Mouse (Mus musculus) lung, postnatal 25 days (tissue): ENCODE data around the gene Cited2.

Source experiments
- DNase-seq: peaks from one replicate; pipeline ENCODE4 v3.0.0; 2022; ENCODE audit warnings: low spot score

Gene Cited2

DNA sequence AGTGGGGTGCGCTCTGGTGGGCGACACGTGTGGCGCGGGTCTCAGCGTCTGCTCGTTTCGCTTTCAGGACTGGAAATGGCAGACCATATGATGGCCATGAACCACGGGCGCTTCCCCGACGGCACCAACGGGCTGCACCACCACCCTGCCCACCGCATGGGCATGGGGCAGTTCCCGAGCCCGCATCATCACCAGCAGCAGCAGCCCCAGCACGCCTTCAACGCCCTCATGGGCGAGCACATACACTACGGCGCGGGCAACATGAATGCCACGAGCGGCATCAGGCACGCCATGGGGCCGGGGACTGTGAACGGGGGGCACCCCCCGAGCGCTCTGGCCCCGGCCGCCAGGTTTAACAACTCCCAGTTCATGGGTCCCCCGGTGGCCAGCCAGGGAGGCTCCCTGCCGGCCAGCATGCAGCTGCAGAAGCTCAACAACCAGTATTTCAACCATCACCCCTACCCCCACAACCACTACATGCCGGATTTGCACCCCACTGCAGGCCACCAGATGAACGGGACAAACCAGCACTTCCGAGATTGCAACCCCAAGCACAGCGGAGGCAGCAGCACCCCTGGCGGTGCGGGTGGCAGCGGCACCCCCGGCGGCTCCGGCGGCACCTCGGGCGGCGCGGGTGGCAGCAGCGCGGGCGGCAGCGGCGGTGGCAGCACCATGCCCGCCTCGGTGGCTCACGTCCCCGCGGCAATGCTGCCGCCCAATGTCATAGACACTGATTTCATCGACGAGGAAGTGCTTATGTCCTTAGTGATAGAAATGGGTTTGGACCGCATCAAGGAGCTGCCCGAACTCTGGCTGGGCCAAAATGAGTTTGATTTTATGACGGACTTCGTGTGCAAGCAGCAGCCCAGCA is 1.1 kb downstream of the Cited2 start:
- DNase-seq: peak; percentile 75

DNA sequence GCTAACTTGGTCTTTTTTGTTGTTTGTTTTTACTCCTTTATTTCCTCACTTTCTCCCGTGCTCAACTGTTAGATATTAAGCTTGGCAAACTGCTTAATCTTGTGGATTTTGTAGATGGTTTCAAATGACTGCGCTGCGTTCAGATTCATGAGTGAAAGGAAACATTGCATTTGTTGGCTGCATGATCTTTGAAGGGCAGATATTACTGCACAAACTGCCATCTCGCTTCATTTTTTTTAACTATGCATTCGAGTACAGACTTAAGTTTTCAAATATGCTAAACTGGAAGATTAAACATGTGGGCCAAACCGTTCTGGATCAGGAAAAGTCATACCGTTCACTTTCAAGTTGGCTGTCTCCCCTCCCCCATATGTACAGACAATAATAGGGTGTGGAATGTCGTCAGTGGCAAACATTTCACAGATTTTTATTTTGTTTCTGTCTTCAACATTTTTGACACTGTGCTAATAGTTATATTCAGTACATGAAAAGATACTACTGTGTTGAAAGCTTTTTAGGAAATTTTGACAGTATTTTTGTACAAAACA is 2.1 kb downstream of the Cited2 start:
- DNase-seq: no peak

DNA sequence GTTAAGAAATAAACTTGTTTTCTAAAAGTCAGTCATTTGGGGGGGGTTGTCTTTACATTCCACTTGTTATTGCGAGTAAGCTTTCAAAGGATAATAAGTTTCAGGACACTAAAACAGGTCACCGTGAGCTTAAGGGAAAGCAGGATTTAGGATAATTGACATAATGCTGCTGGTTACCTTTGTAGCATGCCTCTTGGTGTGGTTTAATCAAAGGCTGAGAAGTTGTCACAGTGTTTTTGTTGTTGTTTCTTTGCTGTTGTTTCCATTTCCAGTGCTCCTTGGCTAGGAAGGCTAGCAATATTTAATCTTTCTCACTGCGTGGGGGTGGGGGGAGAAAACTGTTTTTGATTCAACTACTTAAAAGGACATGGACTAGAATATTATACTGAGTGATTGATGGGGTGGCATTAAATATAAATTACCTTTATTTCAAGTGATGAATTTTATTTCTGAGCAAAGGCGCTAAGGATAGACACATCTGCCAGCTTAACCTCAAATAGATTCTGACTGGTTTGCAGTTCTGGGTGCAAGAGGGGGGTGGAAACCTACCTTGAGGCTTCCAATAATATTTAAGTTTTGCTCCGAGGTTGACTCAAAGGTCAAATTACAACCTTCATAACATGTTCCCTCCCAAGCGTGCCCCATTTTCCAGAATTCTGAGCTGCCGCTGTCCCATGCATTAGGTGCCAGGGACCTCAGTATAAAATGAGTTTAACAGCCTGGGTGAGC is 2.8 kb downstream of the Cited2 start:
- DNase-seq: no peak

DNA sequence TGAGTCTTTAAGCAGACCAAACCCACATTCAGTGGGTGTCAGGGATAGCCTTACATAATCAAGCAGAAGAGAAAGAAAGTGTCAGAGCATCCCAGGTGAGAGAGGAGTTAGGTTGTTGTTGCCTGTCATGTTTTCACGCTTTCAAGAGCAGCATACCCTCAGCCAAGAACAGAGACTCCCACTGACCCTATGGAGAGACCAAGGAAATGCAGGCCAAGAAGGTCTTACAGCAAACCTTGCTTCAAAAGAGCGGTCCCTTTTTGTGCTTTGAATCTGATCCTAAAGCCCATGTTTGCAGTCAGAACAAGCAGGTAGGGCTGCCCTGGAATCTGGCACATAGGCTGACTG is 3.3 kb downstream of the Cited2 start:
- DNase-seq: no peak

DNA sequence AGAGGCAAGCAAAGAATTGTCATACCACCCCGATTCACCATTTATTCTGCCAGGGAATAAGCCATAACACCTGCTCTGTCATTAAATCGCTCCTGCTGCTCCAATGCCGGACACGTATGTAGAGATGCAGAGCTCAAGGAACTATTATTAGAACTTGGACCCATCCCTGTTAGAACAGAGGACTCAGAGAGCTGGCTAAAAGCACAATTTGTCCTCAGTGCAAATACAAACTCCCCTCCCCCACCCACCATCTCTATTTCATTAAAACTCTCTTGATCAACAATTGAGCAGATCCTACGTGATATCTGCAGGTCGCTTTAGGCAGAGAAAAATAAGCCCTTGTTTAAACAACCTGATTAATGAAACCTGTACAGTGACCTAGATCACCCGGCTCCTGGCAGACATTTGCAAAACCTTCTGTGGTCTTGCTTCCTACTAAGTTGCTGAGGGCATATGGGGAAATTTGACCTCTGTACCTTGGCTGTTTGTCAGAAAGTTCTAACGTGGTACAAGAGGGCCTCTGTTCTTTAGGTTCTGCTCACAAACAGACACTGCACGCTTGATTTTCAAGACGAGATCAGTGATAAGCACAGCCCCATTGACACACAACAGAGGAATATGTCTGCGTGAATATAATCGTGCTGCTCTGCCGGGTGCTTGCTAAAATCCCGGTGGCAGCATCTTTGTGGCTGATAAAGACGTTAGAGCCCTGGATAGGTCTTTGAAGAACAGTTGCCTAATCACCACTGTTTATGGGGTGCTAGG is 4.3 kb downstream of the Cited2 start:
- peak; percentile 41 for DNase-seq

DNA sequence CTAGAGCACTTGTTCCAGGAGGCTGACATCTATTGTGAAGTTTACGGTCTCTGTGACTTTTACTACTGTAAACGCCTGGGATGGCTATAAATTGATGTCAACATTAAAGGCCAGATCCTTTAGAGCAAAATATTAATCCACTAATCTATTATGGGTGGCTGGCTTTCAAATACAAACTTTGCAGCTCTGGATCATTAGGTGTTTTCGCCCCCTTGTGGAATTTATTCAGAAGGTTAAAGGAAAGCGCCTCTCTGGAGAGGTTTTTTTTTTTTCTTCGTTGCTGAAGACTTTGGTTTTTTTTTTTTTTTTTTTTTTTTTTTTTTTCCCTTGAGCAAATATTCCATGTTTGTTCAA is 4.9 kb downstream of the Cited2 start:
- DNase-seq: peak; percentile 64

DNA sequence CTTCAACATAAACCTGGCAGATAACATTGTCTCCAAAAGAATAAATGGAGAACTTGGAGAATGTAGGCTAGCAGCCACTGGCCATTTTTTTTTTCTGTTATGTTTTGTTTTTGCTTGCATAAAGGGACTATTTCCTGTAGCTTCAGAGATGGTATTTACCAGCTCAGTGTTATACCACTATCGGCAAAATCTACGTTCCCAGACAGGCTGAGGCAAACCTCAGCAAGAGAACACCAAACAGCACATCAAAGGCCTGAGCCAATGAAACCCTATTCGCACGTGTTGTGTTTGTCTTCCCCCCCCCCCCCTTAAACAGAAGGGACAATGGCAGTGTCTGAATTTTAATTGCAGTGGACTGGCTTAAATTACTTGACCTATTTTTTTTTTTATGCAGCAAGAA is 5.7 kb downstream of the Cited2 start:
- no peak for DNase-seq

DNA sequence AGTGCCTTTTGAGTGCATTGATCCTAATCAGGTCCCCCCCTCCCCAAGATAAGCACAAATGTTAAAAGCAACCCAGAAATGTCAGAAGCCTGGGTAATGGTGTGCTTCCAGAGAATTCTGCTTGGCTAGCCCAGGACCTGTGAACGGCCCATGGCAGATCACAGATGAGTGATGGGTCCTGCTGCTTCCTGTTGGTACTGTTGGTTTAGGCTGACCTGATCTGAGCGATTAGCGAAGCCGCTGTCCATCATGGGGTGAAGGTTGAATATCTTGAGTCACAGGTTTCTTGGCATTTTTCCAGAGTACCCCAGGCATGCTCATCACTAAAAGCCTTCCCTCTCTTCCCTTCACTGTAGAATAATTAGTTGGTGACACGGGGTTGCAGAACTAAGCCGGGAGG is 6.5 kb downstream of the Cited2 start:
- no peak for DNase-seq

DNA sequence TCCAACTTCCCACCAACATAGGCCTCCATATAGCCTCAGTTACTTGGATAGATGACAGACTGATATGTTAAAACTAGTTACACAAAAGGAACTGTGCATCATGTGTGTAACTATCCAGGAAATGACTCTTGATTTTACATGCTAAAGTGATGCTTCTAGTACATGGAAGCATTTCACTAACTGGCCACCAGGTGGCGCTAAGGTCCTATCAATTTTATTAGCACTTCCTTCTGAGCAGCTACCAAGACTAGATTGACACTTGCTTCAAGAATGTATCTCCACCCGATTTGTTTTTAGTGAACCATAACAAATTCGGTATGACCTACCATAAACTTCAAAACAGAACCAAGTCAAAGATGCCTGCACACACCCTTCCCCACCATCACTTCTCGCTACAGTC is 10.0 kb downstream of the Cited2 start:
- DNase-seq: peak; percentile 73

DNA sequence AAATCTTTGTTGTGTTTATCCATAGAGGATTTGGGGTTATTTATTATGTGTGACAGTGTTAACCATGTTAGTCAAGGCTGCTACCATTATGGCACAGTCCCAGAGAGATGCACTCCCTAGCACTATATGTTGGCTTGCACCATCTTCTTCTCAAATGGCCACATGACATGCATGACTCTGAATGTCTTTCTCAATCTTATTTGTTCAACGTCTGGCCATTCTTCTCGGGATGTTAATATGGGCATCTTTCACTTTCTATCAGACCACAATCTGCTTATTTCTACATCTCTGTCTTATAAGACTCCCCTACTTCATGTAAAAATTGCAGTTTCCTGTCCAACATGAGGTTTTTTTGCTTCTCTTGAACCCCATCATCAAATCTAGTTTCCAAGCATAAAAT is 19.6 kb downstream of the Cited2 start:
- DNase-seq: no peak

DNA sequence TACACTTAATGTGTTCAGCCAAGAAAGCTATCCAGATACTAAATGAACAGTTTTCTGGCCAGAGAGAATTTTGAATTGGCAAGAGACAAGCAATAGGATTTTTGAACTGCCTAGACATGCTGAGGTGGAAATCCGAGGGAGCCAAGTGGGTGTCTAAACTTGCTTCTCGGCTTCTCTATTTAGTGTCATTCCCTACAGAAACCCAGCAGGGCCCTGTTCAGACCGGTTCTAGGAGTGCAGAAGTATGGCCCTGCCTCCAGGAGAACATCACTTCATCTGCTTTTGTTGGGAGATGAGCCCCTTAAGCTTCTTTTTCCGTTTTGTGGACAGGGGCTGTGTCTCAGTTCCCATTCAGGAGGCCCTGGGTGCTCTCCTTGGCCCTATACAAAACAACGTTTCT is 29.5 kb downstream of the Cited2 start:
- no peak for DNase-seq

DNA sequence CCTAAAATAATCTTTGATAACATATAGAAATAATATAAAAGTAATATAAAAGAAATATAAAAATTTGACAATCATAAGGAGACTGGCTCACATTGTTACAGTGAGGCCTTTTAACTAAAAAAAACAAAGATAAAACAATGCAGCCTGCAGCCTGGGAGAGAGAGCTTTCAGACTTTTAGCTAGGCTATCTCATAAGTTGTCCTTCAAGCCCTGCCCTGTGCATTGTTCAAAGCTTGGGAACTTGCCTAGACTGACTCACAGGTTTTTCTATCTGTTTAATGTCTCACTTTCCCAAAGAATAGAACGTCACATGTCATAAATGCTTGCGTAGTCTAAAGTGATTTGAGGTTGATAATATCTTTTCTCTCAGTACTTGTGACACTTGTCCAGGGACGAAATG is 36.8 kb downstream of the Cited2 start:
- DNase-seq: no peak

DNA sequence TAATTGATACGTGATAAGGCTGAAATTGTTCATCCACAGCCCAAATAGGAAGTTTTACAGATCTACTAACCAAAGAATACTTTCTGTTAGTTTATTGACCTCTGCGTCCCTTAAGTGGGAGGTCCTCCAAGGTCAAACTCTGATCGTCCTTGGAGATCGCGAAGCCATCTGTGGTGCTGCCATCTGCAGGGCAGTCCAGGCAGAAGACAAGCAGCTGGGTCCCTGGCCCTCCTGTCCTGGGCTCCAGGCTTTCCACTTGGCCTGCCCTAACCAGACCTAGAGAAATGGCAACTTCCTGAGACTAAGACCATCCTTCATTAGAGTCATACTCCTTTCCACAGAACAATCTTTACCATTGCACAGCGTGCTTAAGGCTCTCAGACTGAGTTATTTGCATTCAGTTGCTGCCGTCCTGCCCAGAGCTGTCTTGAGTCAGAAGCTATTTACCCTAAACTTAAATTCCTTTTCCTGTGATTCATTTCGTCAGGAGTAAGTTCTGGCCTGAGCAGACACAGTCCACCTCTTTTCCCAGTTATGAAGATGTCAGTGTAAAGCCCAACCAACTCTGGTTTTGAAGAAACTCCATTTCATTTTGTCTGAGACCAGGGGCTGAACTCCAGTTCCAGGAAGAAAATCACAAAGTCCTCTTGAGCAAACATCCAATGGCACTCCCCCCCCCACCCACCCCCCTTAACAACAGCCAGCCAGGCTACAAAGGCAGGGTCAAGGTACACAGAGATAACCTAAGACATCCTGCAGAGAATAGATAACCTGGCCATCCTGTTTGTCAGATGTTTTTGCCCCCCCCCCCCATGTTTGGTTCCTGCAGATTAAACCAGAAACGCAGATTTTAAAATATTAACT is 38.0 kb downstream of the Cited2 start:
- DNase-seq: no peak

DNA sequence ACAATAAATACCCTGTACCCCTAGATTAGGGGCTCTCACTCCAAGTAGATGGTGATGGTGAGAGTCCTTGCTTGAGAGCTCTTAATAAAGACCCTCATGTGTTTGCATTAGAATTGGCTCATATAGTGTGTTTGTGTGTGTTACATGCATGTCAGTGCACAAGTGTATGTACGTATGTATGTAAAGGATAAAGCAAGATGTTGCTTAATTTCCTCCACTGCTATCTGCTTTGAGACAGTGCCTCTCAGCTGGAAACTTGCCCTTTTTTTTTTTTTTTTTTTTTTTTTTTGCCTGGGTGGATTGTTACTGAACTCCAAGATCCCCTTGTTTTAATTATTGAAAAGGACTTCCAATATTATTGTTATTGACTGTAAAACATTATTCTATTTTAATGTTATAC is 38.6 kb downstream of the Cited2 start:
- DNase-seq: no peak

DNA sequence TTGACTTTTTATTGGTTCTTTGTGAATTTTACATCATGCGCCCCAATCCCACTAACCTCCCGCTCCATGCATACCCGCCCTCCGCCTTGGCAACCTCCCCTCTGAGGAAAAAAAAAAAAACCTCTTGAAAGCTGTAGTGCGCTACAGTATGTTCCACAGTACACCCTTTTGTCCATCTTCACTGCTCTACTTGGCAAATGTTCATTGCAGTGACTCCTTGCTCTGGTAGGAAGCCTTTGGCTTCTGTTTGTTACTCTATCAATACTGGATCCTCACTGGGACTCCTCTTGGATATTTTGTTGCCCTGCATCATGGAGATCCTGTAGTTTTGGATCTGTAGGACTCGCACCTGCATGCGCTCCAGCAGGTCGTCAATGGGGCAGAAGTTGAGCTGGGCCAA is 39.9 kb downstream of the Cited2 start:
- no peak for DNase-seq

DNA sequence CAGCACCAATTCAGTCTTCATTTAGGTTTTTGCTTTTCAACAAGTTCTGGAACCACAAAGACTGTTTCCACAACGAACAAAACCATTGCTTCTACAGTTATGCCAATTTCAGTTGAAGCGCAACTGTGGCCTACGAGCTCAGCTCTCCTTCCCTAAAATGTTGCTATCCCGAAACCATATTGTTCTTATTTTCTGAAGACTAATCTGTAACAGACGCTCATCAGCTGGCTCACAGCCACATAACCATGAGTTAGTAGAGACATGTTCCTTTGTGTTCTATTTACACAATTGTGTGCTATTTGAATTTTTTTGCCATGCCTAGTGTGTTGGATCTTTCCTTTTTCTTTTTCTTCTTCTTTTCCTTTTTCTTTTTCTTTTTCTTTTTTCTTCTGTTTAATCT is 46.8 kb downstream of the Cited2 start:
- no peak for DNase-seq

DNA sequence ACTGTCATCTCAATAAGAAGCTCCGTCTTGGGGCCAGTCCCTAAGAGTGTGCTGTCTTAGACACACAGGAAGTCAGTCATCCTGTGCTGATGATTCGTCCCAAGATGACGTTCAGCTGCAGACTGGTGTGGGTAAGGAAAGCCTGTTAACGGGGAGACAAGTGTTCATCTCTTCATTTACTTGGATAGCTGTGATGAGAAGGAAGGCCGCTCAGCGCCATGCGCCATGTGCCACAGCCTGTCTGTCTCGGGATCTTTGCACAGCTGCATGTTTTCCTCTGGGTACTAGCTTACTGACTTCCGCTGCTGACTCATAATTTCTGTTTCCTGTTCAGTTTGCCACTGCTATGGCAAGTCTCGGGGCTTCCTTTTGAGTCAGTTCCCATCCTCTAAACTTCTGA is 49.3 kb downstream of the Cited2 start:
- DNase-seq: peak; percentile 40

DNA sequence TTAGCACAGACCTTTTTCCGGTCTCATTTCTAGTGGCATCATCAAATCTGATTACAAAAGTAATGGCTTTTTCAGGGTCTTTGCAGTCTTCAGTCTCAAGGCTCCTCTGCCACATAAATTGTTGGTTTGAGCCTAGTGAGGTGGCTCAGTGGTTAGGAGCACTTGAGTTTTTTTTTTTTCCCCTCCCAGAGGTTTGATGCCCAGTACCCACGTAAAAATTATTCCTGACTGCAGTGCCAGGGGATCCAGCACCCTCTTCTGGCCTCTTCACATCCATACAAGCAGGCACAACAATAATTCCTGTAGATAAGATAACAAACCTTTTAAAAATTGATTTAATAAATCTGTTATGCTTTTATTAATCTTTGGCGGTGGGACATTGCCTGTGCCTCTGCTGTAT is 51.3 kb downstream of the Cited2 start:
- no peak for DNase-seq

DNA sequence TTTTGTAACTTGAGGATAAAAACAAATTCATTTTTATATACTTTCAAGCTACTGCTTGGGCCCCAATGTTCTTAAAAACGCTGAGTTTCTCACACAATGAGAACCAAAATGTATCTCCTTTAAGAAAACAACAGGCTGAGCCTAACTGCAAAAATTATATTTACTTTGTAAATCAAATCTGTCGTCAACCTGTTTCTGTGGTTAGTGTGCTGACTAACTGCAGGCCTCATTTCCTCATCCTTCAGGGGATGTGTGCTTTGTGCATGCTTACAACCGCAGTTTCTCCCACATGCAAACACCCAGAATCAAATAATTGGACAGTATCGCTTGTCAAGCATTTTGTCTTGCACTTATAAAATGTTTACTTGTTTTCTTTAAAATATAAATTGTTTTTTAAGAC is 52.1 kb downstream of the Cited2 start:
- DNase-seq: no peak
